Mouse (Mus musculus) monocyte, adult 5-6 weeks (primary cell): Measurements from ENCODE around the gene Hunk. TPM values are rescaled to one million over a fixed set of nuclear protein-coding genes. Genes with fewer than 3 reads are reported as not detected.

ENCODE experiments used
- ATAC-seq: fragments of 153-309, 156-312 bp; replicated peaks from 2 replicates; pipeline ENCODE4 v1.8.0; 2017; ENCODE audit warnings: mild to moderate bottlenecking; ENCODE audit not compliant: low TSS enrichment, insufficient number of reproducible peaks, severe bottlenecking, poor library complexity, low FRiP score
- total RNA-seq: library from RNA; stranded (forward); fragments of 200-1000, 200-491, 200-594 nt; gene quantifications from 3 replicates; pipeline ENCODE4 v1.2.3, GENCODE M21; 2017

The Hunk gene
- total RNA-seq, 1 experiment from 2014 or later, result not detected

- ATAC-seq, result no peak
Observed at GRCm38 (mm10) chr16:90424391-90424790, 38.6 kb downstream of the Hunk start.

DNA sequence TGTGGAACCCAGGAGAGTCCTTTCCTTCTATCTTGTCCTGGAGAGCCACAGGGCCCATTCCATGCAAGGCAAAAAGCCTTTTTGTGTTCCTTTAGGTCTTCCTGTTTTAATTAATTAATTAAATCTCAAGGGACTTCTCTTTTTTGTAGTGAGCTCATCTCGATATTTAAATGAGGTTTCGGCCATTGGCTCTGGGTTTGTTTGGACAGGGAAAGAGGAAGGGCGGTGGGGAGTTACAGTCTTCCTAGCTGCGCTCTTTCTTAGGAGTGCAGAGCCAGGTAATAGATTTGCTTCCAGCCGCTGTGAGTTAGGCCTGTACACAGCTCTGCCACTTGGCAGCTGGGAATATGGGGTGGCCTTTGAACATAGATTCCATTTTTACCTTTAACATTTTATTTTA, 40.4 kb downstream of the Hunk start:
- ATAC-seq, result no peak

GRCm38 (mm10) chr16:90427838-90428630, 42.2 kb downstream of the Hunk start:
- ATAC-seq, result no peak

- ATAC-seq, result no peak
Observed at GRCm38 (mm10) chr16:90433551-90433950, 47.7 kb downstream of the Hunk start.

DNA sequence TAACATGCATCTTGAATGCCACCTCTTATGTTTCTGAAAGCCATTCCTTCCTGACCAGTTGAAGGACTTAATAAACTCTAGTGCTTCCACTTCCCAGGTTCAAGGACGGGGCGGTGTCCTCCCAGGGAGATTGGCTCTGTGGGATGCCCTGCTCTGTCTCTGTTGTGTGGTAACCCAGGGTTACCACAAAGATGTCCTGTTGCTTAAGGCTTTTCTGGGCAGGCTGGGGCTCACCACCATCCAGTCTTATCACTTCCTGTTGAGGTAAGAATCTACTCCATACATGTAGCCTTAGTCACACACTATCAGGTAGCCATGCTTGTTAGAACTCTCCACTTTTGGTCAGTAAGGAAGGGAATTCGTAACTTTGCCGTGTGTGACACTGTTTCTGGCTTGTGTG, 49.4 kb downstream of the Hunk start:
- no peak for ATAC-seq

DNA sequence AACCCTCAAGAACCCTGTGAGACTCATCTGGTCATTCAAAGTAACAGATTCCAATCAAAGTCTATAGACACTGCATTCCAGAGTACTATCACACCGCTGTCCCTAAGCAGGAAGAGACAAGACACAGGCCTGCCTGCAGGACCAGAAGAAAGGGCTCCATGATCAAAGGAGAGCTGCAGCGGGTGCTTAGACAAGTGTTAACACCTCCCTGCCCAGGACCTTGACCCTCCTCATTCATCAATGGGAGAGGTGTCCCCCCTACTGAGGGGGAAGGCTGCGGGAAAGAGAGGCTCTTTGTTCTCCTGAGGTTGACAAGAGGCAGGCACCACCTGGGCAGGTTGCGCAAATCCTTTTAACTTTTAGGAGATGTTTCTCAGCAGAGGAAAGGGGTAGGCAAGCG, 51.5 kb downstream of the Hunk start:
- ATAC-seq, result no peak

GRCm38 (mm10) chr16:90439493-90439892, 53.7 kb downstream of the Hunk start:
- ATAC-seq, result no peak

GRCm38 (mm10) chr16:90440654-90441053, 54.8 kb downstream of the Hunk start:
- no peak for ATAC-seq

DNA sequence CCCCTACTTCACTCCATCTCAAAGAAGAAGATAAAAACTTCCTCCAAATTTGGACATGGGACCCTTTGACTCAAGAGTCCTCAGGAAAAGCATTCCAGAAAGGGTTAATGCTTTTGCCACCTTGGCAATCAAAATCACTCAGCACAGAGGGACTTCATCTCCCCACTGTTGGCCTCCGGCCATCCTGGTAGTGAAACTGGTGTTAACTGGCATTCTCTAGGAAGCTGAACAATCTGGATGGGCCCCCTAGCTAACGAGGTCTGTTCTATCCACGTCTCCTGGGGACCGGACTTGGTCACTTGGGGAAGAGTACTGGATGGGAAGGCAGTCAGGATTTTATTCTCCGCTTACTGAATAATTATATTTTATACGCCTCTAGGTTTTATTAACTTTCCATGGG, 57.2 kb downstream of the Hunk start:
- no peak for ATAC-seq

DNA sequence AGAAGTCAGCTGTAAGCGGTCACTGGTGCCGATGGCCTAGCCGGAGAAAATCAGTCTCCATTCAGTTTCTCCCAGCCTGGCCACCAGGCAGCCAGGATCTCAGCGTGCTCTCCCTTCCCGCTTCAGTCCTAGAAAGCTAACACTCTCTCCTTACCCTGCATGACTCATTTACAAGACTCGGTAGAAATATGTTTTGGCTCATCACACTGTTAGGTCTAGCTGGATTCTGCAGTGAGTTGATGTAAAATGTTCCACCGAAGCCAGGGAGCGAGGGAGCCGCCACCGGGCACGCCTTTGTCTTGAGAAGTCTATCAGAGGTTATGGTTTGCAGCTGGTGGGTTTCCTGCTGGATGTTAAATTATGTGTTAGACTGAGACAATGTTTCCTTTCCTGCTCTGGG, 67.4 kb downstream of the Hunk start:
- no peak for ATAC-seq

DNA sequence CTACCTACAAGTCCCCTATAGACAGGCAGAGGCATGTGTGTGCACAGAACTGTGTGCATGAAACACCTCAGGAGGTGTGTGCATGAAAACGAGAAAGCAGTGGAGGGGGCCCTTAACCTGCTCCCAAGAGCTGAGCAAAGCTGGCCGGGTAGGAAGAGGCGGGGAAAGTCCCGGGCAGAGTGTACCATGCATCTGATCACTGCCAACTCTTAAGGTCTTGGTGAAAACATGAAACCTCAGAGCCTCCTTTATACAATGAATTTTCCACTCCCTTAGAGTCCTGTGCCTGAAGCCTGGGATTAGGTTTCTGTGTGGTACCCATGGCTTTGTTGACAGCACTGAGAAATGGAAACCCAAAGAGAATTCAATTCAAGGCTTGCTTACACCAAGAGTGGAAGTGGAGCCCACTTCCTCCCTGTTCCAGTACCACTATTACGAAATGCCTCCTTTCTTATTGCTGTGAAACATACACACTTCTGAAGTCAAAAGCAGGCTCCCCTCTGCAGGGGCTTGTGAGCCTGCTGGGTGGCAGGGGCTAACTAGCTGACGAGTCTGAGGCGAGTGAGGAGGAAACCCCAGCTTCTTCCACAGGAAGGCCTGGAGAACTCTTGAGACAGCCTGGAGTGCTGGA, 70.8 kb downstream of the Hunk start:
- peak; percentile 8; the same call in 1 of the 2 replicates for ATAC-seq

GRCm38 (mm10) chr16:90458899-90459610, 73.2 kb downstream of the Hunk start:
- ATAC-seq, result no peak

- ATAC-seq, result no peak; the same call in 1 of the 2 replicates
Observed at GRCm38 (mm10) chr16:90461304-90461905, 75.6 kb downstream of the Hunk start.

- no peak for ATAC-seq
Observed at GRCm38 (mm10) chr16:90462728-90463275, 77.0 kb downstream of the Hunk start.

DNA sequence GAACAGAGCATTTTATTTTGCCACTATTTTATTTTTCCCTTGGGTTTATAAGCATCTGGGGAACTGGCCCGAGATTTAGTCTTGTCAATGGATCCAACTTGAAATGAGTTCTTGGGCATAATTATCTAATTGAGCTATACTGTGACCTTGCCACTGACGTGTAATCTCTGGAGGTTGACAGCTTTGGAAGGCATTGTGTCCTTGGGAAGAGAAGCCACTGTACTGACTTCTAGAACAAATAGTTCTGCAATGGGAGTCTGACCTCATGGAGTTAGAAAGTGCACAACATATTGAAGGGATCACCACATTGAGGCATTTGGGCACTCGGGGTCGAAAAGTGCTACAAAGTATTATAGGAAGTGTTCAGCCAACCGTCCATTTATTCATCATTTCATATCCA, 79.3 kb downstream of the Hunk start:
- no peak for ATAC-seq

GRCm38 (mm10) chr16:90468286-90468685, 82.5 kb downstream of the Hunk start:
- ATAC-seq, result no peak

DNA sequence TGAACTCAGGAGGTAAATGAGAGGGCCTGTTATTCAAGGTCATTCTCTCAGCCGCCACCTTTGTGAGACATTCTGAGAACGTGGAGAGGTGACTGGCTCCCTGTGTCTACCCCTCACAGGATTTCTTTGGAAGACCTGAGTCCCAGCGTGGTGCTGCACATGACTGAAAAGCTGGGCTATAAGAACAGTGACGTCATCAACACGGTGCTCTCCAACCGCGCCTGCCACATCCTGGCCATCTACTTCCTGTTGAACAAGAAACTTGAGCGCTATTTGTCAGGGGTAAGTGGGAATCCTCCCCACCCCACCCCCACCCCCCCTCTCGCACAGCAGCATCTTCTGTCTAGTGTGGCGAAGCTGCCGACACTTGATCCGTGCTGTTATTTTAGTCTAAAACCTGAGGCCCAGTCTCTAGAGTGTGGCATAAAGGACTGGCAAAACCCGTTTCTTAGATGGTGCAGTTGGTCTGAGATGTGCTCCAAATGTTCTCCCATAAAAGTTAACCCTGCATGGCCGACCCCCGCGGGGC, 90.0 kb downstream of the Hunk start:
- no peak for ATAC-seq

DNA sequence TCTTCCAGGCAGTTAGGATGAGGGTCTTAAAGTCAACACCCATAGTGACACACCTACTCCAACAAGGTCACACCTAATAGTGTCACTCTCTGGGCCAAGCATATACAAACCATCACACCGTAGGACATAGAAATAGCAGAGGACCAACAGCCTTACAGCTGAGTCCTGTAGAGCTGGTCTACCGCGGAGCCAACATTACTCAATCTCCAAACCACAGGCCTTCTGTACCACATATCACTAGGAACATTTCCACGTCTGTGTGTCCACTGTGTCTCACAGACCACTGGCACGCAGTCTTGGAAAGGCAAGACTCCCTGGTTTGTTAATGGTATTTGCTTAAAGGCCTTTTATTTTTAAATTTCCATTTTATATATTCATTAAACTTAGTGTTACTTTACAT, 95.8 kb downstream of the Hunk start:
- ATAC-seq, result no peak

DNA sequence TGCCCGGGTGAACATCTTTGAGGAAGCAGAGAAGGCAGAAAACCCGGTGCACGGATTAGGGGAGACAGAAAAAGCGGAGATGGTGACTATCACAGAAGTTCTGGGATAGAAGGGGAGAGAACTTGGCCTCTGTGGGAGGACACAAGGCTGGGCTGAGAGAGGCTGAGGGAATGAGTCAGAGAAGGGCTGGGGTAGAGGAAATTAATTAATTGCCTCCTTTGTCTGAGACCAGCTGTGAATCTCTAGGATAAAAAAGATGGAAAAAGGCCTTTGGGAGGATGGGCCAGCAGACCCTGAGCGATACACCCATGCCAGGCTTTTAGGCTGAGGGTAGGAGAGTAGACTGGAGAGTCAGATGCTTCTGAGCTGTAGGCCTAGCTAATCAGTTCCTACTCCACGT, 97.5 kb downstream of the Hunk start:
- no peak for ATAC-seq
